Mouse (Mus musculus): ENCODE measurements around the gene Rbm18. TPM values are rescaled to one million over a fixed set of nuclear protein-coding genes. Genes with fewer than 3 reads are reported as not detected.

The Rbm18 gene
- polyA plus RNA-seq, 1 experiment: 1.7 TPM

DNA sequence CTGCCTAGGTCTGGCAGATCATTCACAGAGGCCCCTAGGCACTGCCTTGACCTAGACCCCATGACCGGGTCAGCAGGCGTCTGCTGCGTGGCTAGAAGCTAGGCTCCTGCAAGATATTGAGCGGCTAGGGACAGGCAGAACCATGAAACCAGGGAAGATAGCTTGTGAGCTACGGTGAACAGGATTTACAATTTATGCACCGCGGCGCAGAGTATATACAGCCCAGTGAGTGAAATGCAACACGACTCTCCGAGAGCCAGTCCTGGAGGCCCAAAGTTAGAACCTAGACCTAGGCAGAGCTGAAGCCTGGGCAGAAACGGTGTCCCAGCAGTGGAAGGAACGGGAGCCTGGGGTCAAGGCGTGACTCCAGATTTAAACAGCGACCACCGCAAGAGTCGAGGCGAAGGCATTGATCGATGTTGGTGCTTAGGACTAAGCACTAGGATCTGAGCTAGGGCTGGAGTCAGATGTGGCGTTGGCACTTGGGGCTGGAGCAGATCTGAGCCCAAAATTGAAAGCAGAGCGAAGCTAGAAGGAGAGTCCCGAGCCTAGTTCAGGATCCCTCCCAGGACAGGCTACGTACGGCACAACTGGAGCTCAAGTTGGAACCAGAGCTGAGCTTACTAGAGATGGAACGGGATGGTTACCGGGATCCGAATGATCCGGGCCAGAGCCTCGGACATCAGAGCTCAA, 34.6 kb downstream of the Rbm18 start:
- TF ChIP-seq TAL1 (IDR thresholded peaks at IDR 0.05; ENCODE audit: low read length) (no peak), GATA1 (IDR thresholded peaks at IDR 0.05; ENCODE audit: low read length) (no peak)
- peaks cover 7% of the 10 kb centered on the region; the same call in 1 of the 2 replicates for H3K9me3 ChIP-seq (ENCODE audit: control insufficient read depth, low read length)
- peaks cover 100% of the 10 kb centered on the region for H3K27me3 ChIP-seq (ENCODE audit: control insufficient read depth)
- no peak overlapping the region for H3K4me3 ChIP-seq (replicated peaks)
- H3K4me1 ChIP-seq (ENCODE audit: control insufficient read depth): no peaks in the 10 kb centered on the region
- no peaks in the 10 kb centered on the region for H3K36me3 ChIP-seq (ENCODE audit: control insufficient read depth)

DNA sequence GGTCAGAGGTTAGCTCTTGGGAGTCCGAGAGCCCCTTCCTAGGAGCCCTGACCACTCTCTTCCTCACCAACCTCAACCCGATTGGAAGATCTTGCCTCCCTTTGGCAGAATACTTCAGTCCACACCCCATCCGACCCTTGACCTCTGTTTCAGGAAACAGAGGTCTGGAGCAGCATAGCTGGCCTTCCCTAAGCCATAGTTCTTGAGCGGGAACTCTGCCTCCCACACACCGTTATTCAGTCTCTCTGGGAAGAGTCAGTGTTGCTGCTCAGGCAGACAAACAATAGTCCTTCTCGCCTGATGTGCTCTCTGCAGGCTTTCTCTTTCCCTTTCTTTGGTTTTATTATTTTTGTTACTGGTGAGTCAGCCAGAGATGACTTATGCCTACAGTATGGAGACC, 36.8 kb downstream of the Rbm18 start:
- no peaks in the 10 kb centered on the region for H3K4me1 ChIP-seq (ENCODE audit: control insufficient read depth)
- TF ChIP-seq TAL1 (IDR thresholded peaks at IDR 0.05; ENCODE audit: low read length): no peak
- no peak for TF ChIP-seq GATA1 (IDR thresholded peaks at IDR 0.05; ENCODE audit: low read length)
- peaks cover 100% of the 10 kb centered on the region for H3K27me3 ChIP-seq (ENCODE audit: control insufficient read depth)
- H3K36me3 ChIP-seq (ENCODE audit: control insufficient read depth): no peaks in the 10 kb centered on the region
- H3K4me3 ChIP-seq (replicated peaks): no peak overlapping the region
- peaks cover 7% of the 10 kb centered on the region; the same call in 1 of the 2 replicates for H3K9me3 ChIP-seq (ENCODE audit: control insufficient read depth, low read length)

DNA sequence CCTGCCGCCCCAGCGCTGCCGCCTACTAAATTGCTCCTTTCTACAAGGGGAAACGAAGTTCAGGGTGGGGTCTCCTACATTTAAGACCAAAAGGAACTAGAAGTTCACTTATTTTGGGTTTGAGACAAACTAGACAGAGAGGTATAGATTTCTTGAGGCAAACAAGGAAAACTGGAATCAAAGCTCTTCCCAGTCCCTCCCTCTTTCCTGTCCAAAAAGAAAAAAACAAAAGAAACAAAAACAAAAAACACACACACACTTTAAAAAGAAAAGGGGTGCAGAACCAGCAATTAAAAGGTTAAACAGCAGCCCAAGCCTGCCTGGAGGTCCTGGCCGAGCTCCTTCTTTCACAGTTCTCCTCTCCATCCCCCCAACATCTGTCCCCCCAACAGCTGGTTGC, 38.6 kb downstream of the Rbm18 start:
- H3K36me3 ChIP-seq (ENCODE audit: control insufficient read depth): no peaks in the 10 kb centered on the region
- H3K9me3 ChIP-seq (ENCODE audit: control insufficient read depth, low read length): peaks cover 4% of the 10 kb centered on the region; the same call in 1 of the 2 replicates
- TF ChIP-seq GATA1 (IDR thresholded peaks at IDR 0.05; ENCODE audit: low read length): no peak
- no peak for TF ChIP-seq TAL1 (IDR thresholded peaks at IDR 0.05; ENCODE audit: low read length)
- peaks cover 100% of the 10 kb centered on the region for H3K27me3 ChIP-seq (ENCODE audit: control insufficient read depth)
- H3K4me1 ChIP-seq (ENCODE audit: control insufficient read depth): no peaks in the 10 kb centered on the region
- no peak overlapping the region for H3K4me3 ChIP-seq (replicated peaks)

DNA sequence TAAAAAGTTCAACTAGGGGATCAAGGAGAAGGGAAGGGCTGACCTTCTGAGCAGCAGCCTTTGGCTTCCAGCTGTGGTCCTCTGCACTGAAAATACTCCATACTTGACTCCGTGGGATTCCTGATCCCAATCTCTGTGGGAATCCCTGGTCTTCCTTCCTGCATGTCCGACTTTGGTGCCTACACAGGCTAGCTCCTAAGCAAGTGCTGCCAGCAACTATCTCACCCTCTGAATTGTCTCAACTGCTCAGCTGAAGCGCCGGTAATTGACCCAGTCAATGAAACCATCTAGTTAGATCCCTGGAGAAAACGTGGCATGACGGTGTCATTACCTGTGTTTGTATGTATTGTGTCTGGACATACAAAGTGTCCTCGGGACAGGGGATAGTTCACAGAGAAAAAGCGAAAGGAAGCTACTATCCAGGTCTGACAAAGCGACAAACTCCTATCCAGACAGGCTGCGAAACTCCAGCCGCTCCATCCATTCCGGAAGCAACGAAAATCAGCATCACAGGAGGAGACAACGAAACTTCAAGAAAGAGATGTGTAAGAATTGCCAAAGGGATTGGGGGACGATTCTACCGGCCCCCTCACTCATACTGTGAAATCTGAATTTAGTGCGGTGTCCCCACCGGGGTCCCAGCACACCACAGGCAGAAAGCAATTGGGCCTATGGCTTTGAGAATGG, 39.3 kb downstream of the Rbm18 start:
- no peaks in the 10 kb centered on the region for H3K36me3 ChIP-seq (ENCODE audit: control insufficient read depth)
- no peak overlapping the region for H3K4me3 ChIP-seq (replicated peaks)
- H3K9me3 ChIP-seq (ENCODE audit: control insufficient read depth, low read length): no peaks in the 10 kb centered on the region; the same call in 1 of the 2 replicates
- H3K4me1 ChIP-seq (ENCODE audit: control insufficient read depth): no peaks in the 10 kb centered on the region
- no peak for TF ChIP-seq GATA1 (IDR thresholded peaks at IDR 0.05; ENCODE audit: low read length)
- peaks cover 100% of the 10 kb centered on the region for H3K27me3 ChIP-seq (ENCODE audit: control insufficient read depth)

DNA sequence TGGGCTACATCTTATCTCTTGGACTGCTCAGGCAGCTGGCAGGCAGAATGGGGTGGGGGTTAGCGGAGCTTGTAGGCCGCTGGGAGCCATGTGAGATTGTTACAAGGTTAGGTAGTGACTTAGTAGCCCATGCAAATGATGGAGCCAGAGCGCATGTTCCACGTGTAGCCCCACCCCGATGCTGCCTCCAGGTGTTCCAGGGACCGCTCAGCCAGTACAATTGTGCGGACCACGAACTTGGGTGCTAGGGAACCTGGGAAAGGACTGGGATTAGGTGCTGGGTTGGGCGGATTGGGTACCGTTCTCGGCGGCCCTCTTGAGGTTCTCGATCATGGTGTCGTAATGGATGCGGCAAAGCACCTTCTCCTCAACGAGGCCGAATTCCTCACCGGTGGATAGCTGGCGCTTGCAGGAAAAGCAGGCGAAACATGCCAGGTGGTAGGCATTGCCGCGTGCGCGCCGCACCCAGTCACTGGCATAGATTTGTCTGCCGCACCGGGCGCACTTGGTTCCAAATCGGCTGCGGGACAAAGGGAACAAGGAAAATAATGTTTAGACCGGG, 42.6 kb downstream of the Rbm18 start:
- no peak for TF ChIP-seq GATA1 (IDR thresholded peaks at IDR 0.05; ENCODE audit: low read length)
- no peak for TF ChIP-seq TAL1 (IDR thresholded peaks at IDR 0.05; ENCODE audit: low read length)
- H3K27me3 ChIP-seq (ENCODE audit: control insufficient read depth): peaks cover 100% of the 10 kb centered on the region
- H3K4me3 ChIP-seq (replicated peaks): no peak overlapping the region
- H3K9me3 ChIP-seq (ENCODE audit: control insufficient read depth, low read length): peaks cover 3% of the 10 kb centered on the region; the same call in 1 of the 2 replicates
- H3K4me1 ChIP-seq (ENCODE audit: control insufficient read depth): peaks cover 9% of the 10 kb centered on the region
- H3K36me3 ChIP-seq (ENCODE audit: control insufficient read depth): no peaks in the 10 kb centered on the region

DNA sequence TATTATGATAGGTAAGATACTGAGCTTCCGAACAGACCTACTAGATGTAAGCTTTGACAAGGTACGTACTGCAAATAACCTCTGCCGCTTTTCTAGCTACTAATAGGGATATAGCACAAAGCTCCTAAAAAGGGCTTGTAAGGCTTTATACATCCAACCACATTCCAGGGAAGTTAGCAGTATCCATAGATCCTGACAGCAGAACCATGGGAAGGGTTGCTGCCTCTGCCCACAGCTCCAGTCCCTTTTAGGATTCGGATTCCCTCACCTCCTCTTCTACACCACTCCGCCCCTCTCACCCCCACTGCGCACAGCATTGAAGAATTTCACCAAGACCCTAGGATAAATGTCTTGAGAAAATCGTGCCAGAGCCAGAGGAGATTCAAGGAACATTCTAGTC, 43.3 kb downstream of the Rbm18 start:
- H3K27me3 ChIP-seq (ENCODE audit: control insufficient read depth): peaks cover 98% of the 10 kb centered on the region

DNA sequence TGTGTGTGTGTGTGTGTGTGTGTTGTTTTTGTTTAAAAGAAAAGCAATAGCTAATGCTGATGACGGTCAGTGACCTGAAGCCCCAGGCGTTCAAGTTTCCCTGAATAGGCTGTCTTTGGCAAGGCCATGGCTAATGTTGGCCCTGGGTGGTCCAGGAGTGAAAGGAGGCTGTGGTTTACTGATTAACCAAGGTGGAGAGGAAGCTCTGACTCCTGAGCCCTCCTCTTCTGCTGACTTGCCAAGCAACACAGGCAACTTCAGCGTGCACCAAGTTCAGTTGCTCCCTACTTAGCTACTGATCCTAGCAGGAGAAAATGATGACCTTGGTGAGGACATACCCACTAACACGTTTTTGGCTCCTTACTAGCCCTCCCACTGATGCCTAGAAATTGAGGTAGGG, 43.8 kb downstream of the Rbm18 start:
- Histone ChIP-seq H3K4me3 (replicated peaks) (no peak overlapping the region), H3K4me1 (ENCODE audit: control insufficient read depth) (peaks cover 9% of the 10 kb centered on the region), H3K36me3 (ENCODE audit: control insufficient read depth) (no peaks in the 10 kb centered on the region), H3K9me3 (ENCODE audit: control insufficient read depth, low read length) (peaks cover 3% of the 10 kb centered on the region; the same call in 1 of the 2 replicates), H3K27me3 (ENCODE audit: control insufficient read depth) (peaks cover 96% of the 10 kb centered on the region)
- no peak for TF ChIP-seq GATA1 (IDR thresholded peaks at IDR 0.05; ENCODE audit: low read length)
- TF ChIP-seq TAL1 (IDR thresholded peaks at IDR 0.05; ENCODE audit: low read length): no peak

More for the DNA sequence above, 43.3 kb downstream of the Rbm18 start:
- Histone ChIP-seq H3K4me1 (ENCODE audit: control insufficient read depth) (peaks cover 9% of the 10 kb centered on the region), H3K9me3 (ENCODE audit: control insufficient read depth, low read length) (peaks cover 3% of the 10 kb centered on the region; the same call in 1 of the 2 replicates), H3K4me3 (replicated peaks) (no peak overlapping the region), H3K36me3 (ENCODE audit: control insufficient read depth) (no peaks in the 10 kb centered on the region)
- TF ChIP-seq TAL1 (IDR thresholded peaks at IDR 0.05; ENCODE audit: low read length): no peak

DNA sequence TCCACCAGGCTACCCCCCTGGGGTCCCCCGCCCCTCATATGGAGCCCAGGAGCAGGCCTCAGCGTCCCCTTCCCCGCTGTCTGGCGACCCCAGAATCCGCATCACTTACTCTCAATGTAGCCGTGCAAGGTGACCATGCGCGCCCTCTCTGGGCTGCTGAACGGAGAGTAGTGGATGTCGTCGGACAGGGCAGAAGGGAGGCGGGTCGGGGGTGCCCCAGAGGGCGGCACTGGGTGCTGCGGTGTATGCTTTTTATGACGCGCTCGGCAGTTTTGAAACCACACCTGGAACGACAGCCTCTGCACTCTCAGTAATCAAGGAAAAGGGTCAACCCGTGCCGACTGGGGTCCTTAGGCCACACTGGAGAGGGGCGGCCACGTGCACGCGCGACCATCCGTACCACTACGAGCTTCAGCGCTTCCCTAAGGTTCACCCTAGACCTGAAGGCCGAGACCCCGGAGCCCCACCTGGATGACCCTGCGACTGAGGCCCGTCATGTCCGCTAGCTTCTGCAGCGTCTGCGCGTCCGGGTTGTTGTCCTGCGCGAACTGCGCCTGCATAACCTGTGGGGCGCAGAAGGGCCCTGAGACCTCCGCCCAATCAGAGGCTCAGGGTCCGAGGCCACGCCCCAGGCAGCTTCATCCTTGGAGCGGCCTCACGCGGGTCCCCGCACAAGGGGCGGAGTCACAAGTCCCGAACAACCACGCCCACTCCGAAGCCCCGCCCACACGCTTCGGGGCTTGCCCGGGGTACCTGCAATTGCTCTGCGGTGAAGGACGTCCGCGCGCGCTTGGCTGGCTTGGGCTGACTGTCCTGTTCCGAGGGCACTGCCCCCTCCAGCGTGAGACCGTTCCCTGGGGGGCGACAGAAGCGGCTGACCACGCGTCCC, 45.5 kb downstream of the Rbm18 start:
- H3K27me3 ChIP-seq (ENCODE audit: control insufficient read depth): peaks cover 88% of the 10 kb centered on the region
- peak overlapping the region; percentile 54 for H3K4me3 ChIP-seq (replicated peaks)
- TF ChIP-seq GATA1 (IDR thresholded peaks at IDR 0.05; ENCODE audit: low read length): no peak
- no peak for TF ChIP-seq TAL1 (IDR thresholded peaks at IDR 0.05; ENCODE audit: low read length)
- no peaks in the 10 kb centered on the region for H3K36me3 ChIP-seq (ENCODE audit: control insufficient read depth)
- H3K4me1 ChIP-seq (ENCODE audit: control insufficient read depth): peaks cover 9% of the 10 kb centered on the region
- peaks cover 3% of the 10 kb centered on the region; the same call in 1 of the 2 replicates for H3K9me3 ChIP-seq (ENCODE audit: control insufficient read depth, low read length)
